Mouse (Mus musculus) forebrain, embryonic 15.5 days (tissue): Measurements from ENCODE around the gene Wars. TPM values are rescaled to one million over a fixed set of nuclear protein-coding genes. Genes with fewer than 3 reads are reported as not detected.

Source experiments
- ATAC-seq: fragments of 200-750 bp; cut with Nextera tagmentation; replicated peaks from 2 replicates; pipeline ENCODE4 v1.8.0; 2017; ENCODE audit warnings: mild to moderate bottlenecking, moderate TSS enrichment, moderate library complexity
- H3K27ac ChIP-seq: fragments of 300-500 bp; sonication (generic); replicated peaks from 2 replicates; pipeline ENCODE4 v1.5.1; 2015; ENCODE audit warnings: mild to moderate bottlenecking, inconsistent platforms
- H3K27me3 ChIP-seq: fragments of 300-500 bp; sonication (generic); 2 replicates; pipeline ENCODE4 v1.6.1; 2015; ENCODE audit warnings: inconsistent platforms
- H3K36me3 ChIP-seq: fragments of 300-500 bp; sonication (generic); 2 replicates; pipeline ENCODE4 v1.6.1; 2015; ENCODE audit warnings: mild to moderate bottlenecking, inconsistent platforms
- H3K4me1 ChIP-seq: fragments of 300-500 bp; sonication (generic); 2 replicates; pipeline ENCODE4 v1.6.1; 2015; ENCODE audit warnings: inconsistent platforms
- H3K4me2 ChIP-seq: fragments of 300-500 bp; sonication (generic); replicated peaks from 2 replicates; pipeline ENCODE4 v1.6.1; 2015; ENCODE audit warnings: mild to moderate bottlenecking, inconsistent platforms
- H3K4me3 ChIP-seq: fragments of 300-500 bp; sonication (generic); 2 replicates; pipeline ENCODE4 v1.5.1; 2015; ENCODE audit warnings: mild to moderate bottlenecking, inconsistent platforms
- H3K9ac ChIP-seq: fragments of 300-500 bp; sonication (generic); replicated peaks from 2 replicates; pipeline ENCODE4 v1.6.1; 2015; ENCODE audit warnings: mild to moderate bottlenecking, inconsistent platforms
- H3K9me3 ChIP-seq: fragments of 300-500 bp; sonication (generic); 2 replicates; pipeline ENCODE4 v1.6.1; 2016; ENCODE audit warnings: inconsistent platforms
- whole genome bisulfite sequencing: fragments of 180-500 bp; shearing (Covaris S2); methylation state at CpG from one replicate; pipeline ENCODE4 v1.1.7; 2015; ENCODE audit warnings: mixed read lengths; 5-methylcytosine and 5-hydroxymethylcytosine counted together
- polyA plus RNA-seq: library from polyadenylated mRNA; unstranded; fragments of >200 nt; fragmentation: Nextera tagmentation; extraction: Ambion mirVana; gene quantifications from 2 replicates; pipeline ENCODE4 v1.2.1, GENCODE M21; 2015

Gene Wars
- polyA plus RNA-seq, 1 experiment from 2014 or later = 104 TPM

DNA sequence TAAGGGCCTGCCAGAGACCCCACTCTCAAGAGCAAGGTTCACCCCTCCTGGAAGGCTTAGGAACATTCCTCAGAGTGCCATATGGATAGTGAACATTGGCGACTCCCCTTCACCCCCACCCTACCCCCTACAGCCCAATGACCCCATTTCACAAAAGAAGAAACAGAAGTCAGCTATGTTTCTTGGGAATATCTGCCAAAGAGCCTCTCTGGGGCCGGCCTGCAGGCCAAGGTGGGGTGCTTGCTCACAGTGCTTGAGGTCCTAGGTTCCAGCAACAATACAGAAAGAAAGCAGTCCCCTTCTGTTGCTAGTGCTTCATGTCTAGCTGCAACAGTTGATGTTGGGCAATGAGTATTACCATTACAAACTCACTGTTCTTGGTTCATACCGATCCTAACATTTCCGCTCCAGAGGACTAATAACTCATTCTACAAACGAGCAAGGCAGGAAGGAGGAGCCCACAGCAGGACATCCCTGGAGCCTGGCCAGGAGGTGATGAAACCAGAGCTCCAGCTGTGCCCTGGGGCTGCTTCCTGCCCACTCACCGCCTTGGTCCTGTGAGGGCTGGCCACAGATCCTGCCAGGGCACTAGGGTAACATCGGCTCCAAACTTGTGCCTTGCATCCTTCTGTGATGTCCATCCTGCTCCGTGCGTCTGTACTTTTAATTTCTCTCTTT lies 61.9 kb downstream of the Wars start:
- H3K27me3 ChIP-seq = no peaks in the 10 kb centered on the region
- WGBS = 59% methylated on average over 9 of the region's 9 CpGs
- peaks cover 44% of the 10 kb centered on the region for H3K4me1 ChIP-seq
- peaks cover 2% of the 10 kb centered on the region for H3K36me3 ChIP-seq
- no peak overlapping the region for H3K9ac ChIP-seq
- no peak overlapping the region for H3K27ac ChIP-seq
- no peak overlapping the region for H3K4me2 ChIP-seq
- H3K4me3 ChIP-seq = no peak overlapping the region
- no peaks in the 10 kb centered on the region for H3K9me3 ChIP-seq
- no peak for ATAC-seq

DNA sequence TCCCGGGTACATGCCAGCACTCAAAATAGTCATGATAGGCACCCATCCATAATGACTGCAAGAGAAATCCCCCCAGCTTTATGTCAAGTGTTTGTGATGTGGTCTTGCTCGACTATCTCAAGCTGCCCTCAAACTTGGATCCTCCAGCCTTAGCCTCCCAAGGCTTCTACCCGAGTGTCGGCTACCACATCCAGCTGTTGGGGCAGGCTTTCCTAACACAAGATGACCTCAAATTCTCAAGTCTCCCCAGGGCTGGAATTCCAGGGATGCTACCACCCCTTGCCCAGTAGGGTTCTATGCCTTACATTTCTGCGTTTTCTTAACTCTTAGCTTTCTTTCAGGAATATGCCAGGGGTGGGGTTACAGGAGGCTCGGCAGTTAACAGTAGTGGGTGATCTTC lies 63.6 kb downstream of the Wars start:
- 83% methylated on average over 6 of the region's 6 CpGs for WGBS
- H3K27me3 ChIP-seq = no peaks in the 10 kb centered on the region
- H3K9me3 ChIP-seq = no peaks in the 10 kb centered on the region
- H3K4me3 ChIP-seq = no peak overlapping the region
- peaks cover 35% of the 10 kb centered on the region for H3K4me1 ChIP-seq
- H3K36me3 ChIP-seq = peaks cover 8% of the 10 kb centered on the region
- no peak for ATAC-seq
- no peak overlapping the region for H3K27ac ChIP-seq
- H3K4me2 ChIP-seq = no peak overlapping the region
- H3K9ac ChIP-seq = no peak overlapping the region

GRCm38 (mm10) chr12:108829636-108830035 lies 64.3 kb downstream of the Wars start:
- peaks cover 8% of the 10 kb centered on the region for H3K36me3 ChIP-seq
- H3K9ac ChIP-seq = no peak overlapping the region
- H3K4me3 ChIP-seq = no peak overlapping the region
- H3K9me3 ChIP-seq = no peaks in the 10 kb centered on the region
- ATAC-seq = no peak
- WGBS = 68% methylated on average over 5 of the region's 5 CpGs
- H3K4me2 ChIP-seq = no peak overlapping the region
- no peaks in the 10 kb centered on the region for H3K27me3 ChIP-seq
- H3K27ac ChIP-seq = no peak overlapping the region
- H3K4me1 ChIP-seq = peaks cover 29% of the 10 kb centered on the region

DNA sequence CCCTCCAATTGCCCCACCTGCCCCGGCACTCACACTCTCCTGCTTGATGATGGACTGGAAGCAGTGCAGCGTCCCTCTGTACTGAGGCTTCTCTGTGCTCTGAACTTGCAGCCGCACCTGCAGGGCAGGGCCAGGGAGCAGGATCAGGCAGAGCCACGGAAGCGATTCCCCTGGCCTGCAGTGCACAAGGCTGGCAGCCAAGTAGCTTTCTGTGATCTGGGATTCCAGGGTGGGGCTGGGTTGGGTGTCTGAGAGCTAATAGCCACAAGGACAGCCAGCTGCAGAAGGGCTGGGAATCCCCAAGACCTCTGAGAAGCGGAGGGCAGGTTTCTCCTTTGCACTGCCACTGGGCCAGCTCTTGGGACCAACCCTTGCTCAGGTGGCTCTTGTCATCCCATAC lies 66.3 kb downstream of the Wars start:
- Histone ChIP-seq H3K27ac (no peak overlapping the region), H3K4me2 (no peak overlapping the region), H3K4me1 (peaks cover 10% of the 10 kb centered on the region; the same call in 1 of the 2 replicates), H3K4me3 (no peak overlapping the region), H3K27me3 (no peaks in the 10 kb centered on the region), H3K9me3 (no peaks in the 10 kb centered on the region), H3K36me3 (peaks cover 8% of the 10 kb centered on the region), H3K9ac (no peak overlapping the region)
- 97% methylated on average over 6 of the region's 6 CpGs for WGBS
- ATAC-seq = no peak

DNA sequence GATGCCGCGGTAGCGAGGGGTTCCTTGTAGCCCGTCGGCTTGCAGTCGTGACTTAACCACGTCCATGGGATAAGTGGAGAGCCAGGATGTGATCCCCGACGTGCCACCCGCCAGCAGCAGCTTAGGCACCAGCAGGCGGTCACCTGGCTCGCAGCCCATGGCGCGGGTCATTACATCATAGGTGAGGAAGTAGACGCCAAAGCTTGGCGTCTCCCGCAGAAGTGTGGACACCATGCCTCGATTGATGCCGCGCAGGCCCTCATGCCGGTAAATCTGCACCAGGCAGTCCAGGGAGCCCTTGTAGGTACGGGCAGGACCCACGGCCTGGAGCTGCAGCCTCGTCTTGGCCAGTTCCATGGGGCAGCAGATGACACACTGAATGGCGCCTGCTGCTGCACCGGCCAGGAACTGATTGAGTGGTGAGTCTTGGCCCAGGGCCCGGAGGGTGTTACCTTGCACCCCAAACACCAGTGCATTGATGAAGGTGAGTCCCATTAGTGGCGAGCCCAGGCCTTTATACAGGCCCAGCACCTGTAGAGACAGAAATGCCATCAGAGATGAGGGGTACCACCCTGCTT lies 66.9 kb downstream of the Wars start:
- Histone ChIP-seq H3K36me3 (peaks cover 8% of the 10 kb centered on the region), H3K9ac (no peak overlapping the region), H3K4me2 (no peak overlapping the region), H3K27me3 (no peaks in the 10 kb centered on the region), H3K4me1 (peaks cover 5% of the 10 kb centered on the region; the same call in 1 of the 2 replicates), H3K27ac (no peak overlapping the region), H3K9me3 (no peaks in the 10 kb centered on the region), H3K4me3 (no peak overlapping the region)
- 92% methylated on average over 28 of the region's 28 CpGs for WGBS
- ATAC-seq = no peak

GRCm38 (mm10) chr12:108826282-108826957 lies 67.6 kb downstream of the Wars start:
- Histone ChIP-seq H3K4me1 (peaks cover 3% of the 10 kb centered on the region; the same call in 1 of the 2 replicates), H3K27ac (no peak overlapping the region), H3K4me3 (no peak overlapping the region), H3K27me3 (no peaks in the 10 kb centered on the region), H3K9me3 (no peaks in the 10 kb centered on the region), H3K4me2 (no peak overlapping the region), H3K9ac (no peak overlapping the region), H3K36me3 (peaks cover 8% of the 10 kb centered on the region)
- WGBS = 93% methylated on average over 19 of the region's 19 CpGs
- no peak for ATAC-seq

DNA sequence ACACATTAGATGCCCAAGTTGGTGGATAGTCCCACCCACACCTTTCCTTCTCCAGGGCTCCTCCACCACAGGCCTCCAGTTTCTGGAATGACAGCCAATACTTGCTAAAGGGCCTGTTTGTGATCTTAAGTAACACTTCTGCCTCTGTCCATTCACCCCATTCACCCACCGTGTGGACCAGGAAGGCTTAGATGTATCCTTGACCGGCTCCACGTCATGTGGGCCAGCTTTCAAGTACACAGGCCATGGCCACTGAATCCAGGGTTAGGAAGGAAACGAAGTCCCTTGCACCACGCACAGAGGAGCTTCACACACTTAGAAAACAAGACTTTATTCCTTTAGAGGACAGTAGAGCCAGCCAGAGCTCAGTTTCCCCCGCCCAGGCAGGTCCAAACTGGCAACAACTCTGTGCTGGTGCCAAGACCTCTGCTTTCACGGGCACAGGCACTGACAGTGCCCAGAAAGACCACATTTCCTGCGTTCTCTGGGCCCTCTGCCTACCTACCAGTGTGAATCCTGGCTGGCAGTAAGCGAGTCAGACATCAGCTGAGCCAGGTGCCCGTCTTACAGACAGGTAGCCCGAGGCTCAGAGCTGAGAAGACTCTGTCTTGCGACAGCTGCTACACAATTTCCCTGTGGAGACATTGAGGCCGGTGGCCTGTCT lies 68.3 kb downstream of the Wars start:
- Histone ChIP-seq H3K27ac (no peak overlapping the region), H3K36me3 (peaks cover 8% of the 10 kb centered on the region), H3K4me2 (no peak overlapping the region), H3K27me3 (no peaks in the 10 kb centered on the region), H3K4me1 (peaks cover 3% of the 10 kb centered on the region; the same call in 1 of the 2 replicates), H3K9ac (no peak overlapping the region), H3K9me3 (no peaks in the 10 kb centered on the region), H3K4me3 (no peak overlapping the region)
- no peak for ATAC-seq
- WGBS = 85% methylated on average over 13 of the region's 13 CpGs

DNA sequence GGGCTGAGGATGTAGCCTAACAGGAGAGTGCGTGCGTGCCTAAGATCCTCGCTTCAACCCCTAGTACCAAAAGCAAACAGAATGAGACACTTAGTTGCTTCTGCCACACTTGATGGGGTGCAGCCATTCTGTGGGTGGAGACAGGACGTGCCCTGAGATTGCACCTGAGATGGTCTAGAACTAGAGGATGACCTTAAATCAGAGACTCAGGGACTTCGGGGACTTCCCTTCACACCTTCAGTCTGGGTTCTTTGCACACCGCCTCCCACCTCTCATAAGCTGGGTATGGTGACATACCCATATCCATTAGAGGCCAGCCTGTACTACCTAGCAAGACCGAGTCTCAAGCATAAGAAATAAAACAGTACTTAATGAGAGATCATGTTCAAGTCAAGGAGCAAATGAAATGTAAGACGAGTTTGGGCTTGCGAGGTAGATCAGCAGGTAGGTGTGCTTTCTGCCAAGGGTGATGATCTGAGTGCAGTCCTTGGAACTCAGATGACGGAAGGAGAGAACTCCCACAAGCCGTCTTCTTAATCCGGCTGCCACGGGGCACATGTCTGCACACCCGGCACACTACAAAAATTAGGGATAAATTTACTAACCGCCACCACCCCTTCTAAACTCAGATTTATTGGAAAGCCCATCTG lies 69.6 kb downstream of the Wars start:
- no peak for ATAC-seq
- H3K36me3 ChIP-seq = peaks cover 8% of the 10 kb centered on the region
- no peak overlapping the region for H3K4me3 ChIP-seq
- H3K4me1 ChIP-seq = no peaks in the 10 kb centered on the region
- no peaks in the 10 kb centered on the region for H3K27me3 ChIP-seq
- WGBS = 92% methylated on average over 15 of the region's 15 CpGs
- no peaks in the 10 kb centered on the region for H3K9me3 ChIP-seq
- no peak overlapping the region for H3K27ac ChIP-seq
- no peak overlapping the region for H3K9ac ChIP-seq
- H3K4me2 ChIP-seq = no peak overlapping the region

GRCm38 (mm10) chr12:108823036-108823435 lies 70.9 kb downstream of the Wars start:
- no peaks in the 10 kb centered on the region for H3K27me3 ChIP-seq
- H3K4me3 ChIP-seq = no peak overlapping the region
- 69% methylated on average over 8 of the region's 8 CpGs for WGBS
- peaks cover 8% of the 10 kb centered on the region for H3K36me3 ChIP-seq
- no peak overlapping the region for H3K27ac ChIP-seq
- no peaks in the 10 kb centered on the region for H3K9me3 ChIP-seq
- no peak overlapping the region for H3K4me2 ChIP-seq
- ATAC-seq = no peak
- no peak overlapping the region for H3K9ac ChIP-seq
- H3K4me1 ChIP-seq = no peaks in the 10 kb centered on the region

GRCm38 (mm10) chr12:108820461-108820860 lies 73.5 kb downstream of the Wars start:
- H3K27me3 ChIP-seq = no peaks in the 10 kb centered on the region
- 89% methylated on average over 4 of the region's 4 CpGs for WGBS
- no peak overlapping the region for H3K27ac ChIP-seq
- H3K4me3 ChIP-seq = no peak overlapping the region
- no peaks in the 10 kb centered on the region for H3K9me3 ChIP-seq
- no peak for ATAC-seq
- peaks cover 7% of the 10 kb centered on the region; the same call in 1 of the 2 replicates for H3K36me3 ChIP-seq
- no peak overlapping the region for H3K4me2 ChIP-seq
- H3K4me1 ChIP-seq = no peaks in the 10 kb centered on the region
- H3K9ac ChIP-seq = no peak overlapping the region

DNA sequence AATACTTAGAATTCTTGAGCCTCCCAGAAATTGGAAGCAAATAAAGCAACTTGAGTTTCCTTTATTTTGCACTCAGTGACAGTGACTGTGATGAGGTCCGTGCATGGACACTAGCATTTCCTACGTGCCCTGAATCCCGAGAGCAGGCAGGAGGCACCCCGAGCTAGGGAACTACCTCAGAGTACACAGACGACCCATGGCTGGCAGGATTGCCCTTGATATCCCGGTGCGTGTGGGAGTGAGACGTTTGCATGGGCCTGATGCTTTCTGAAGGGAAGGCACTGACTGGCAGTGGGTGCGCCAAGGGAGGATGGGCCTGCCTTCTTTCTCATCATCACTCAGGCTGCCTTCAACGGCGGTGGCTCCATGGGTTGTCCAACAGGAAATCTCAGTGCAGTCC lies 77.4 kb downstream of the Wars start:
- no peak overlapping the region for H3K9ac ChIP-seq
- H3K9me3 ChIP-seq = no peaks in the 10 kb centered on the region
- H3K27ac ChIP-seq = no peak overlapping the region
- 88% methylated on average over 11 of the region's 11 CpGs for WGBS
- no peak overlapping the region for H3K4me3 ChIP-seq
- no peak overlapping the region for H3K4me2 ChIP-seq
- peaks cover 19% of the 10 kb centered on the region for H3K36me3 ChIP-seq
- peaks cover 7% of the 10 kb centered on the region for H3K4me1 ChIP-seq
- no peak for ATAC-seq
- H3K27me3 ChIP-seq = no peaks in the 10 kb centered on the region

- Histone ChIP-seq H3K27ac (no peak overlapping the region), H3K4me1 (peaks cover 11% of the 10 kb centered on the region), H3K36me3 (peaks cover 19% of the 10 kb centered on the region), H3K27me3 (no peaks in the 10 kb centered on the region), H3K9ac (no peak overlapping the region), H3K4me2 (no peak overlapping the region), H3K9me3 (no peaks in the 10 kb centered on the region), H3K4me3 (no peak overlapping the region)
- WGBS = 92% methylated on average over 6 of the region's 6 CpGs
- no peak for ATAC-seq
These were observed 79.5 kb downstream of the Wars start for GRCm38 (mm10) chr12:108814470-108814869.
